Mouse (Mus musculus) ovary, adult 18-20 months (tissue): Measurements from ENCODE around the gene Adam19.
"Not testable (repeated sequence)": the region's sequence is repeated elsewhere in the genome, so short reads cannot be mapped to it uniquely, and the experiment has no call there.

Experiments used
- DNase-seq: peaks from one replicate; pipeline ENCODE4 v3.0.0; 2022; ENCODE audit warnings: low spot score, mixed read lengths

Adam19 gene

DNA sequence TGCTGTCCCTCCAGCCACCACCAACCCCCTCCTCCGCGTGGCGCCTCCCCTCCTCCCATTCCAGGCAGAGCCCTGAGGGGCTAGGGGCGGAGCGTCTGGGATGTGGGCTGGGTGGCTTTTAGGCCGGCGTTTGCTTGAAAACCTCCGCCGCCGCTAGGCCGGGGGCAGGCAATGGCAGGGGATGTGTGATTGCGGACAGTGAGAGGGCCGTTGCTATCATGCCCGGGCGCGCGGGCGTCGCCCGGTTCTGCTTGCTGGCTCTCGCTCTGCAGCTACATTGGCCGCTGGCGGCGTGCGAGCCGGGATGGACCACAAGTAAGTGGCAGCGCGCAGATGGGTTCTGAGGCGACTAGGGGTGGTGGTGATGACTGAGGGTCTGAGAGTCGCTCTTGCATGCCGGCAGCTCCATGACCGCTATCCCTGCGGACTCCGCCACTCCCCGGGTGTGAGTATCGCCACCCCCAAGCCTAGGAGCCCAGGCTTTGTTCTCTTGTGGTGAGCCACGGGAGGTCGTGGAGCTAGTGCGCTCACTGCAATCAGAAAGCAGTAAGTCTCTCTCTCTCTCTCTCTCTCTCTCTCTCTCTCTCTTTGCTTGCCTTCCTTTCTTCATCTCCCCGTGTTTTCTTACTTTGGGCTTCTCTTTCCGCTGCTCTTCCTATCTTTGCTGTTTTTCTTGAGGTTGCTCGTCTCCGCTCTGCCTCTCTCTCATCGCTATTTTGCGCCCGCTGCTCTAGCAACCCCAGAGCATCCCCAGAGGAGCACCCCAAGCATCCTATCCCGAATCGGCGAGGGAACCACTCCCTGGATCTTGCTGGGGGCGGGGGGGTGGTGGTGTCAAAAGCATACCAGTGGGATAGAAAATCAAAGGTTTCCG lies at the start of gene Adam19:
Gene Adam19, plus strand, starts transcription at position 97 of the 874 bp plus-strand sequence.
- DNase-seq: peak; percentile 46

DNA sequence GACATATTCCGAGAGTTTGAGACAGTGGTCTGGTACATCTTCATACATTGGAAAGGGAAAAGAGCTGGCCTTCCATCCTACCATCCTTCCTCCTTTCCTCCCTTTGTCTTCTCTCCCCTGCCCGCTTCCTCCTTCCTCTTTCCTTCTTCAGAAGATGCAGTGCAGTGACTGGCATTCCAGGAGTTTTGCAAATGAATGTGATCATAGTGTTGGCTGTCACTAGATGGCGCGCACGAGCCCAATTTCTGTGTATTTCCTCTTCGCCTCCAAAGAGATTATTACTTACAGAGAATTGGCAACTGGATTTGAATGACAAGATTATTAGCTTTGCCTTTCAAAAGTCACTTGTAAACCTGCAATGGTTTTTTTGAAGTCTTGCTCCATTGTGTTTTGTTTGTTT lies 39.7 kb upstream of the Adam19 start:
- no peak for DNase-seq

DNA sequence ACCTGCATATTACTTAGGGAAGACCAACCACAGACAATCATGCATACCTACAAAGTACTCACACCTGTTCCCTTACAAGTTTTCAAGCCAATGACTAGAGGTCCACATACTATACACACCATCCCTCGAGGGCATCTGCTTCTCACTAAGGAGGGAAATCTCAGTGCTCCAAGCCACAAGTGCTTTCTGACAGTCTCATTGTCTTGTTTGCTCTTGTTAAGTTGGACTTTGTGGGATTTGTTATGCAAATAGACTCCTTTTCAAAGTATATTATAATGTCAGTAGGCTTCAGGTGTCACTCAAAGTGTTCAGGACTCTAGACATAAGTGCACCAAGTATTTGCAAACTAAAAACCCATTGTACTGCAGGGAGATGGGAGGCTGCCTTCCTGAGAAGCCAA lies 35.5 kb upstream of the Adam19 start:
- no peak for DNase-seq

DNA sequence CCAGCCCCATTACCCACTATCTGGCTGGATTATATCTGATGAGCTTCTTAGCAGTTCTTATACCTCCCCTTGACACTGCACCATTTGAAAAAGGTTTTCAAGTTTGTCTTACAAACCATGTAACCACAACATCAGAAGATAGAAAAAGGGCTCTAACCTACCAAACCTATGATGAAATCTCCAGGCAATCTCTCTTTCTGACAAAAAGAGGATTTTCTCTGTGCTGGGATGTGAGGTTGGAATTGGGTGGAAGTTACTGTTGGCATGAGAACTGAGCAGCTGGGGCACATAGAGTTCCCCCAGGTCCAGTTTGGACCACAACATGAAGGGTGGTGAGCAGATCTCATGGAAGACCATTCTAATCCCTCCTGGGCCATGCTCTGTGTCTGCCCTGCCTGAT lies 33.9 kb upstream of the Adam19 start:
- no peak for DNase-seq

DNA sequence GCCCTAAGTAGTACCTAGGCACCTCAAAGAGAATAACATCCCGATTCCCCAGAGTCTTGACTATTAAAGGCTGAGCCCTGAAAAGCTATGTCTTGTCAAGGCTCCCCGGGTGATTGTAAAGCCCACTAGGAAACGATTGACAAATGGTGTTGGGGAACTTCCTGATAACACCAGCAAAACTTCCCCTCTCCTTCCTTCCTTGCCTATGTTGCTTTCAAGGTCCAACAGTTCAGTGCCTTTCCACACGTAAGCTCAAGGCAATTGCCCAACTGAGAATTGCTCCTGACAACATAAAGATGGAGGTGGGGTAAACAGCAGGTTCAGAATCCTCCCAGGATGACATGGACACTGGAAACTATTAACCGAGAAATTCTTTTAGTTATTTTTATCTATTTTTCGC lies 32.8 kb upstream of the Adam19 start:
- no peak for DNase-seq

DNA sequence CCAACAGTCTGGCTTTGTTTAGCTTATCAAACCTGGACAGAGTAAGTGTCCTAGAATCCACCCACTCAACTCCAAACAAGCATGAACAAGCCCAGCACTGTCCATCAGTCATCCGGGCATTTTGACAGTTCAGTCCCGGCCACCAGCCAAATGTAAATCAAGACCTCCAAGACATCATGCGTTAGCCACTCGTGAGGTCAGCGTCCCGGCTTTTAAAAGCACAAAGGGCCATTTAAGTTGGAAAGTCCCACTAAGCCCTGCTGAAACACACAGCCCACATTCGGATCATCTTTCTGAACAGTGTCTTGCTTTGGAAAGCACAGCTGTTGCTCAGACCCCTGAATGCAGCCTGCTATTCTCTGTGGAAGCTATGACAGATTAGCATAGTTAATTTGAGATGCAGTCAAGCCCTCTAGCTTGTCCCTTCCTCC lies 29.8 kb upstream of the Adam19 start:
- DNase-seq: no peak

DNA sequence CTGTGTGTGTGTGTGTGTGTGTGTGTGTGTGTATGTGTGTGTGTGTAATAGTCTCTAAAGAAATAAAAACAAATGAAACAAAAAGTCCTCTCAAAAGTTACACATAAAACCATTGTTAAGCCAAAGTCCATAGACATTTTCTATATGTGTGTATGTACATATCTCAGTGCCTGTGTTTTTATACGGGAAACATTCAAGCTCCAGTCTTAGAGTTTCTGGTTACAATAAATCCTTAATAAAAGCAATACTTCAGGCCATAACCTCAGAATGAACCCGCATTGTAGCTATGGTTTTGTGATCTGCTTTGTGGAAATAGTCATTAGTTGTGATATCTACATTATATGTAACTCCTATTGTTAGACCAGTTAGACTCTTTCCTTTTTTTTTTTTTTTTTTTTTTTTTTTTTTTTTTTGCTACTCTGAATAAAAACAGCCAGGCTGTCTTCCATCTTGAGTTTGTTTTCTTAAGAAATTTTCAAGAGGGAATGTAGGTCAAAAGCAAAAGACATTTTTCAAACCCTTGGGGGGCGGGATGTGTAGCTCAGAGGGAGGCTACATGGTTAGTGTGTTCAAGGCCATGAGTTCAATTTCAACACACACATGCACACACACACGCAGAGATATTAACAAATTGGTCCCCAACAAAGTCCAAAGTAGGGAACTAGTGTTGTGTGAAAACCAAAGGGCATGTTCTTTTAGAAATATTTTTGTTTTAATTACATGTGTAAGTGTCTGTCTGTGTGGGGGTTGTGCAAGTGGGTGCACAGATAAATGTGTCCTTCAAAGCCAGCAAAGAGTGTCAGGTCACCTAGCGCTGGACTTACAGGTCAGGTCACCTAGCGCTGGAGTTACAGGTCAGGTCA lies 27.6 kb upstream of the Adam19 start:
- DNase-seq: no peak

DNA sequence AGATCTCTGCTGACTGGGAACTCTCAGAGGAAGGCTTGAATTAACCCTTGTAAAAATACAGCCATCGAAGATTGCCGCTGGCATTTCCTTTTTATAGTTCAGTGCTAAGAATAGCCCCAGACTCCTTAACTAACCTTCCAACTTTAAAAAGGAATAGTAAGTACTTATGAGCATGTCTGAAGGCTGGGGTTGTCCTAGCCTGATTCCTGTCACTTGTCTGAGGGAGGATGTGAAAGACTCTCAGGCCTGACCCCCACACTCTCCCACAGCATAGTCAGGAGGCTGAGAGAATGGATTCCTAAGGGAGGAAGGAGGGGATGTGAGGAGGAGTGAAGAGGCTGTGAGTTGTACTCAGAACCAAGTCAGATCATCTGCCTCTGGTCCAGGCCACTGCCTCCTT lies 26.3 kb upstream of the Adam19 start:
- DNase-seq: no peak

DNA sequence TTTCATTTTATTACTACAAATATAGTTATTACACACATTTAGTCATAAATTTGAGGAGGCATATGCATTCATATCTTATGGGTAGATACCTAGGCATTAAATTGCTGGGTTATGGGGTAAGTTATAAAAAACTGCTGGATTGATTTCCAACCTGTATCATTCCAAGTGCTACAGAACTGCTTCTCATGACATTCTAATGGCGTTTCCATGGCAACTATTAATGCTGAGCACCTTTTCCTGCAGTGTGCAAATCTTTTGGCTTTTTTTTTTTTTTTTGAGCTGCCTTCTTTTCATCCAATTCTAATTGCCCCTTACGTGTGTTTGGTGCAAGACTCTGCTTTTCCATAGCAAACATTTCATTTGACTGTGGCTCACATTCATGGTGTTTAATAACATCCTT lies 25.8 kb upstream of the Adam19 start:
- DNase-seq: no peak

DNA sequence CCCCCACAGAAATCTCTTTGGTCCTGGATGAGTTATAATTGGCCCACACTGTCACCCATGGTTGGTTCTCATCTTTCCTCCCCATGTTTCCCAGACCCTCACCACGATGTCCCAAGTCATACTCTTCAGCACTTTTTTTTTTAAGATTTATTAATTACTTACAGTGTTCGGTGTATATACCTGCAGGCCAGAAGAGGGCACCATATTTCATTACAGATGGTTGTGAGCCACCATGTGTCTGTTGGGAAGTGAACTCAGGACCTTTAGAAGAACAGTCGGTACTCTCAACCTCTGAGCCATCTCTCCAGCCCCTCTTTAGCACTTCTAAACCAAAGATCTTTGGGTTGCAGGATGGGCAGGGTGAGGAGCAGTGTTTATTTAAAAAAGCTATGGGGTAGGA lies 24.3 kb upstream of the Adam19 start:
- DNase-seq: no peak

DNA sequence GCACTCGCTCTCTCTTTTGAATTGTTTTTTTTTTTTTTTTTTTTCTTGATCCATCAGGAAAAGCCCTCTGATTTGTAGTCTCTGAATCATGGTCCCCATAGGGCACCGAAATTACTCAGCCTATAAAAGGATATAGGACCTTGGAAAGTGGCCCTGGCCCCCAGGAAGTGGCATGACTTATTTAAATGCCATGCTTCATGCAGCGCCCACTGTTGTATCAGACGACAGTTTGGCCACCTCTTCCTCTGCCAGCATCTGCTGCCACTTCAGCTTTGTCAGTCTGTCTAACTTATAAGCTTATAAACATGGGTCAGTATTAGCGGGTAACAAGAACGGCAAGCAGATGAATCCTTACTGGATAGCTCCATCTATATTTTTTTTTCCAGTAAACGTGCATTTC lies 22.8 kb upstream of the Adam19 start:
- no peak for DNase-seq

DNA sequence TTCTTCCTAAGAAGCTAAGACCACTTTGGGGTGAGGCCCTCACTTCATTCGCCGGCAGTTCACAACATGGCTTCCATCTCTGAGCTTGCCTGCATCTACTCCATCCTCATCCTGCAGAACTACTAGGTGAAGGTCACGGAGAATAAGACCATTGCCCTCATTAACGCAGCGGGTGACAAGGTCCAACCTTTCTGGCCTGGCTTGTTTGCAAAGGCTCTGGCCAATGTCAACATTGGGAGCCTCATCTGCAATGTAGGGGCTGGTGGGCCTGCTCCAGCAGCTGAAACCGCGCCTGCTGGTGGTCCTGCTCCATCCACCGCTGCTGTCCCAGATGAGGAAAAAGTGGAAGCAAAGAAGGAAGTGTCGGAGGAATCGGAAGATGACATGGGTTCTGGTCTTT lies 19.4 kb upstream of the Adam19 start:
- no peak for DNase-seq

DNA sequence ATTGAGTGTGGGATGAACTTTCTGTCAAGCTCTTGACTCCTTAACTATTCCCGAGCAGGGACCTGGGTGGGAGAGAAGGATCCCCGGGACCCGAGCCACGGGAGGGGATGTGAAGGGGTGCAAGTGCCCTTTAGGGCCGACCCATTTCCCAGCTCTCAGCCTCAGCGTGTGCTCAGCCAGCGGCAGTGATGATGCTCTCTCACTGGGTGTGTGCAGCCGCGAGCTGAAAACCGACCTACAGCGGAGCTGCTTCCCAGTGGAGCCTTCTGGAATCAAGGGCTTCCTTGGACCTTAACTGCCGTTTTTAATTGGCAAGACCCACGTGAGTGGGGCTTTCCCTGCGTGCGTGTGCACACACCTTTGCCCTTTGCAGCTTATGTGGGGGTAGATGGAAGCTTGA lies 16.9 kb upstream of the Adam19 start:
- no peak for DNase-seq

DNA sequence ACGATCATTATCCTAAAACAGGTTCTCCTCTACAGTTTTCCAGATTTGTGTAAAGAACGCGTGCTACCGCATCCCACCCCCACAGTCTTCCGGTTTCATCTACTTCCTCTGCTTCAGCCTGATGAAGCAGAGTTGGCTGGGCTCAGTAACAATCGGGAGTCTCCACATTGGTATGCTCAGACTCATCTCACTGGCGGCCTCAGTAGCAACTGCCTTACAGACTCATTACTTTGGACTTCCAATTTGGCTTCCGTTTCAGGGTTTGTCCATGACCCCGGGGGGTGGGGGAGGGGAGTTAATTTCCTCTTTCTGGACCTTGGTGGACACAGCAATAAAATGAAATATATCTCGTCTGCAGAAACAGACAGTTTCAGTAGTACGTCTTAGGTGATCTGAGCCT lies 16.5 kb upstream of the Adam19 start:
- peak; percentile 20 for DNase-seq

DNA sequence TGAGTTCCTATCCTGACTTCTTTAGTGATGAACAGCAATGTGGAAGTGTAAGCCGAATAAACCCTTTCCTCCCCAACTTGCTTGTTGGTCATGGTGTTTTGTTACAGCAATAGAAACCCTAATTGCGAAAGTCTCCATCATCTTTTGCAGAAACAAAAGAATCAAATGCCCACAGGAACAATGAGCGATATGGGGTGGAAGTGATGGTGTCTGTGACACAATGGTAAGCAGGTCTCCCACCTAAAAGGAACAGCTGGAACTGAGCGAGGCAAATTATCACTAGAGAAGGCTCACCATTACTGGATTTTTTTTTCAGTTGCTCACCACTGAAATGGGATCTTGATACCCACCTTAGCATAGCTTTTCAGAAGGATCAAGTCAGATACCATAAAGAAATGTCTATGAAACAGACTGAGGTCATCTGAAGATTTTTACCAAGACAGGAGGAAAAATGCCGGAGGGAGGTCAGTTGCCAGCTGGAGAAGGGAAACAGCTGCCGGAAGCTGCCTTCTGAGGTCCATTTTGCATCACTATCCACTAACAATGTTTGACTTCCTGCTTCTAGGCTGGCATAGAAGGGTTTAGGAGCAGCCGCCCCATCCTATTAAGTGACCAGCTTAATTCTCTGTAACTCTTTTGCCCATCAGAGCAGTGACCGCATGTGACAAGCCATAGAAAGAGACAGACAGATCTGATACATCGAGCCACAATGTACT lies 14.8 kb upstream of the Adam19 start:
- no peak for DNase-seq

DNA sequence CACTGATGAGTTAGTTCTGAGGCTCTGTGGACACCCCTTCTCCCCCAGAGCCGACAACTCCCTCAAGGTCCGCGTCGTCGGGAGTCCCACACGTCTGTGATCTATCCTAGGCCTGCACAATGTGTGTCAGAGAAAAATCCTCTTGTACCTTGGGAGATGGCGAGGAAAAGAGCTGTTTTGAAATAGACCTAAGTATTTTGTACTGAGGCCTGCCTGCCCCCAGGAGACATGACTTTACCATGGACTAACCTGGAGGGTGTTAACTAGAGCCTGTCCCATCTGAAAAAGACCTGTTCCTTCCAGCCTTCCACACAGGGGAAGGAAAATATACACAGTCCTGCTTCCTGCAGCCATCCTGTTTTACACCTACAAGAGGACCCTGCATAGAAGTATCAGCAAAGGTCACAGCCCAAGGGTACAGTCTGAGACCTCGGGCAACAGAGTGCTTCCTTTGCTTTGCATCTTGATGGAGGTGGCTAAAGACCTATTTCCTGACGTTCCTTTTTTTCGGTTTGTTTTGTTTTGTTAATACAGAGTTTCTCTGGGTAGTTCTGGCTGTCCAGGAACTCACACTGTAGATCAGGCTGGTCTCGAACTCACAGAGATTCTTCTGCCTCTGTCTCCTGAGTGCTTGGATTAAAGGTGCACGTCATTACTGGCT lies 14.1 kb upstream of the Adam19 start:
- DNase-seq: no peak

DNA sequence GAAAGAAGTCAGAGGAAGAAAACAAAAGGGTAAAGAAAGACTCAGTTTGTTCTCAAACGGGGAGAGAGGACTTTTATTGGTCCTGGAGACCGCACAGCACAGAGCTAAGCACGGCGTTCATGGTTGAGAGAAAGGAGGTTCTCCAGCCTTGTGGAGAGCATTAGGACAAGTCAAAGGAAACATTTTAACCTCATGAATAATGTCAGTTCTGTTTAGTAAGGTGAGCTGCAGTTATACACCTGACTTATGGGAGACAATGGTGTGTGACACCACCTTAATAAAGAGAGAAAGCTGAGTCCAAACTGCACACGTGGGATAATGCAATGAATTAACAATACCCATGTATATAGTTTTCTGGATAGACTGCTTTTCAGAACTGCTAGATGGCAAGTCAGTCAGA lies 11.0 kb upstream of the Adam19 start:
- no peak for DNase-seq

DNA sequence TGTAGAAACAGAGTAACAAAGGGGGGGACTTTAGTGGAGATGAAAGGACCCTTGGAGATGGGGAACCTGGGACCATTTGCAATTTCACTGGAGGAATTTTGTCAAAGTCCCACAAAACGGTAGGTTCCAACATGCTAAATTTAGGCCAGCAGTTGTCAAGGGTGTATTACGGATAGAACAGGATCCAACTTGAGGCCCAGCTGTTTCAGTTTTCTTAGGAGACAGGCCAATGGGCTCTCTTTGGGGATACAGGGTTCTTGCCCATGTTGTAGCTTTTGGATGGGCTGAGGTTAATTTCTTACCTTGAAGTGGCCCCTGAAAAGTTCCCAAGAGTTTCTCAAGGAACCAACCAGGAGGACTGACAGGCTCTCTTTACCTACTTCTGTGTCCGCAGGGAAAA lies 8.5 kb upstream of the Adam19 start:
- no peak for DNase-seq

DNA sequence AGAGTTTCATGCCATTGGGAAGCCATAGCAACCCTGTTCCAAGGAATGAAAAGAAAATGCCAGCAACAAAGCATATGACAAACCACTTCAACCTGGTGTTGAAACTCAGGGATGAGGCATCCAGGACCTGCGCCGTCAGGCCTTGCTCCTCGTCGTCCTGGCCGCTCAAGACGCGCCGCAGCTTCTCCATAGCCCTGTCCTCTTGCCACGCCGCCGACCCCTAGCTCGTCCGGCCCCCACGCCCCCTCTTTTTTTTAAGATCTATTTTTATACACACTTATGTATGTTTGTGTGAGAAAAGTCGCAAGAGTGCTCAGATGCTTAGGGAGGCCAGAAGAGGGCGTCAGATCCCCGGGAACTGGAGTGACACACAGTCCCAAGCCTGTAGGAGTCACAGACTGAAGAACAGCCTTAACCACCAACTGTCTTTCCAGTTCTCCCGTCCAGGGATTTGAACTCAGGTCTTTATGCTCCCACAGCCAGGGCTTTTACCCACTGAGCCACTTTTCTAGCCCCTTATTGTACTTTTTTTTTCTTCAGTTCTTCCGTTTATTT lies 3.6 kb upstream of the Adam19 start, which contains the start of gene Gm12166:
Gene Gm12166, minus strand, starts transcription at position 217 of the 555 bp plus-strand sequence.
- peak; percentile 28 for DNase-seq

DNA sequence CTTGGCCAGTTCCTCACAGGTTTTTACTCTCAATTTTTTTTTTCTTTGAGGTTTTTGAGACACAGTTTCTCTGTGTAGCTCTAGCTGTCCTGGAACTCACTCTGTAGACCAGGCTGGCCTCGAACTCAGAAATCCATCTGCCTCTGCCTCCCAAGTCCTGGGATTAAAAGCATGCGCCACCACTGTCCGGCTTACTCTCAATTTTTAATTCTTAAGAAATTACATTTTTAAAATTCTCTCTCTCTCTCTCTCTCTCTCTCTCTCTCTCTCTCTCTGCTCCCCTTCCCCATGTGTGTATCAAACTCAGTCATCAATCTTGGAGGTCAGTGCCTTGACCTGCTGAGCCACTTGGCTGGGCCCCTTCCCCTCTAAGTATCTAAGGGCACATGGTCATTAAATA lies 2.3 kb upstream of the Adam19 start:
- DNase-seq: not testable (repeated sequence)

DNA sequence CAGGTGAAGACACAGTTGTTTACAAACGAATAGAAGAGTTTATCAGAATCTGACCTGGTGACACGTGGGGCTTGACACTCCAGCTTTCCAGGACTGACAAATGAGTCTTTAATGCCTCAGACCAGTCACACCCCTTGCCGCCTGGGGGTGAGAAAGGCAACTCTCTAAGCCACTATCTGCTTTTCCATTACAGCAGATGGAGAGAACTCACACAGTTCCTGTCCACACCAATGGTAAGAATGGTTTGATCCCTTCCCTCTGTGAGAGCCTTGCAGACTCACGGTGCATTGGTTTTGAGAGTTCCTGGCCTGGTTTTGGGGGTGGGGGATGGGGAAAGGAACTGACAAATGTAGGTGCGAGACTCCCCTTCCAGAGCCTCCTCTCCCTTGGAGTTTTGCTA lies 1.5 kb upstream of the Adam19 start:
- DNase-seq: no peak
